Mouse (Mus musculus) midbrain, postnatal 0 days (tissue): ENCODE results near the gene Dlx1. TPM values are rescaled to one million over a fixed set of nuclear protein-coding genes. Genes with fewer than 3 reads are reported as not detected.

ENCODE experiments used
- ATAC-seq: fragments of 200-750 bp; cut with Nextera tagmentation; 2 replicates; pipeline ENCODE4 v1.8.0; 2017; ENCODE audit warnings: moderate number of reproducible peaks, mild to moderate bottlenecking, moderate TSS enrichment, moderate library complexity; ENCODE audit not compliant: low FRiP score
- DNase-seq: peaks from one replicate; pipeline ENCODE4 v3.0.0-alpha.2; 2015; ENCODE audit warnings: low spot score
- H3K27ac ChIP-seq: fragments of 300-500 bp; sonication (generic); 2 replicates; pipeline ENCODE4 v1.5.1; 2014; ENCODE audit warnings: low read depth, mild to moderate bottlenecking, low read length, mixed read lengths
- H3K27me3 ChIP-seq: fragments of 300-500 bp; sonication (generic); 2 replicates; pipeline ENCODE4 v1.6.1; 2014; ENCODE audit warnings: low read length, control low read depth, mixed read lengths; ENCODE audit not compliant: insufficient read depth
- H3K36me3 ChIP-seq: fragments of 300-500 bp; sonication (generic); 2 replicates; pipeline ENCODE4 v1.6.1; 2014; ENCODE audit warnings: low read length, control low read depth, mixed read lengths; ENCODE audit not compliant: insufficient read depth
- H3K4me1 ChIP-seq: fragments of 300-500 bp; sonication (generic); 2 replicates; pipeline ENCODE4 v1.6.1; 2014; ENCODE audit warnings: mild to moderate bottlenecking, control low read depth, antibody characterized with exemption, low read length, mixed read lengths; ENCODE audit not compliant: insufficient read depth
- H3K4me2 ChIP-seq: fragments of 300-500 bp; sonication (generic); 2 replicates; pipeline ENCODE4 v1.6.1; 2014; ENCODE audit warnings: low read depth, mild to moderate bottlenecking, low read length, mixed read lengths; ENCODE audit not compliant: poor library complexity, severe bottlenecking
- H3K4me3 ChIP-seq: fragments of 300-500 bp; sonication (generic); 2 replicates; pipeline ENCODE4 v1.5.1; 2014; ENCODE audit warnings: low read depth, mild to moderate bottlenecking, low read length, moderate library complexity
- H3K9ac ChIP-seq: fragments of 300-500 bp; sonication (generic); replicated peaks from 2 replicates; pipeline ENCODE4 v1.6.1; 2014; ENCODE audit warnings: mild to moderate bottlenecking, low read length, moderate library complexity, mixed read lengths; ENCODE audit not compliant: poor library complexity, severe bottlenecking
- H3K9me3 ChIP-seq: fragments of 300-500 bp; sonication (generic); 2 replicates; pipeline ENCODE4 v1.6.1; 2016; ENCODE audit warnings: low read length, control low read depth
- CTCF ChIP-seq: IDR thresholded peaks from 2 replicates; pipeline ENCODE4 v1.5.1; 2016; ENCODE audit warnings: antibody characterized with exemption, mild to moderate bottlenecking
- WGBS: fragments of 180-500 bp; shearing (Covaris S2); extraction: QIAGEN DNeasy Blood & Tissue Kit; methylation state at CpG from one replicate; pipeline ENCODE4 v1.1.7; 2014; 5-methylcytosine and 5-hydroxymethylcytosine counted together
- polyA plus RNA-seq: library from polyadenylated mRNA; unstranded; fragments of >200 nt; fragmentation: Nextera tagmentation; extraction: Ambion mirVana; gene quantifications from 2 replicates; pipeline ENCODE4 v1.2.1, GENCODE M21; 2015
- total RNA-seq: library from RNA; depleted of rRNA; stranded (reverse); fragments of >200 nt; gene quantifications from 2 replicates; pipeline ENCODE4 v1.2.3, GENCODE M21; 2014

Dlx1 gene
- total and polyA plus RNA-seq, 2 experiments from 2014 or later = 2.8 to 25.5 TPM

DNA sequence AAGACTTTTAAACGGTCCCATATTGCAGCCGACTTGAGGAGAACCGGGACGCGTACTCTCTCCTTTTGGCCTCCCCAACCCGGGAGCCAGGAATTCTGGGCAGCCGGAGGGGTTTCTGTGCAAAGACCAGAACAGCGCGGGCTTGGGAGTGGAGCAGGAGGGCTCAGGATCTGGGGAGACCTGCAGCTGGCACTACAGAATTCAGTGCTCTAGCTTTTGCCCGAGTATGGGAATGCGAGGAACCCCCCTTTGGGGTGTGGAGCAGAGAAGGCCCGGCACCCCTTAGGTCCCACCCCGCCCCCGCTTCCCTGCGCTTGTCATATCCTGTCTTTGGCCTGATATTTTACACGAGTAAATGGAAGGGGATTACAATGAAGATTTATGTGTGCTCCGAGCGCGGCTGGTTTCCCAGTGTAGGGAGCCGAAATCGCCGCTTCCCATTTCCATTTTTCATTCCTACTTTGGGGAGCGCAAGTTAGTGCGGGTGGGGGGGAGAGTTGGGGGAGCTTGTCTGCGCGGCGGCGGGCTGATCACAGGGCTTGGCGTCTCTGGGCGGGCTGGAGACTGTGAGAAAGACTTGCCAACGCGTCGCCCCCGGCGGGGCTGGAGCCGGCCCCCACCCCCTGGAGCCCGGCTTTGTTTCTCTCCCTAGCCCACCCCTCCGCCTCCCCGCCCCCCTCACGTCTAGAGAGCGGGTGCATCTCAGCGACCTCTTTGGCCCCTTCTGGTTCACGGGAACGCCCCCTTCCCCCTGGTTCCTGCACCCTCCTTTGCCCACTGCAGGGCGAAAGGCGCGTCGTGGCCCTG lies 12.9 kb downstream of the Dlx1 start:
- H3K9me3 ChIP-seq = no peaks in the 10 kb centered on the region
- H3K9ac ChIP-seq = no peak overlapping the region
- H3K4me1 ChIP-seq = 0 out of 2 replicates have a peak, but pooled peaks cover under 1% of the 10 kb centered on the region
- H3K36me3 ChIP-seq = no peaks in the 10 kb centered on the region
- no peak for TF ChIP-seq CTCF
- no peak overlapping the region for H3K4me3 ChIP-seq
- H3K27ac ChIP-seq = no peak overlapping the region
- DNase-seq (no peak), ATAC-seq (no peak)
- 2% methylated on average over 46 of the region's 48 CpGs for WGBS
- H3K27me3 ChIP-seq = peaks cover 66% of the 10 kb centered on the region
- peak overlapping the region; percentile 7; the same call in 1 of the 2 replicates for H3K4me2 ChIP-seq

- 2% methylated on average over 37 of the region's 37 CpGs for WGBS
- 0 out of 2 replicates have a peak overlapping the region, but pooled peaks have one; percentile 7 for H3K4me2 ChIP-seq
- H3K27ac ChIP-seq = no peak overlapping the region
- no peaks in the 10 kb centered on the region for H3K9me3 ChIP-seq
- TF ChIP-seq CTCF = no peak
- DNase-seq (no peak), ATAC-seq (no peak)
- H3K36me3 ChIP-seq = no peaks in the 10 kb centered on the region
- peaks cover 67% of the 10 kb centered on the region for H3K27me3 ChIP-seq
- H3K9ac ChIP-seq = no peak overlapping the region
- H3K4me1 ChIP-seq = peaks cover 7% of the 10 kb centered on the region; the same call in 1 of the 2 replicates
- no peak overlapping the region for H3K4me3 ChIP-seq
Observed at GRCm38 (mm10) chr2:71541418-71542226, 13.7 kb downstream of the Dlx1 start.

DNA sequence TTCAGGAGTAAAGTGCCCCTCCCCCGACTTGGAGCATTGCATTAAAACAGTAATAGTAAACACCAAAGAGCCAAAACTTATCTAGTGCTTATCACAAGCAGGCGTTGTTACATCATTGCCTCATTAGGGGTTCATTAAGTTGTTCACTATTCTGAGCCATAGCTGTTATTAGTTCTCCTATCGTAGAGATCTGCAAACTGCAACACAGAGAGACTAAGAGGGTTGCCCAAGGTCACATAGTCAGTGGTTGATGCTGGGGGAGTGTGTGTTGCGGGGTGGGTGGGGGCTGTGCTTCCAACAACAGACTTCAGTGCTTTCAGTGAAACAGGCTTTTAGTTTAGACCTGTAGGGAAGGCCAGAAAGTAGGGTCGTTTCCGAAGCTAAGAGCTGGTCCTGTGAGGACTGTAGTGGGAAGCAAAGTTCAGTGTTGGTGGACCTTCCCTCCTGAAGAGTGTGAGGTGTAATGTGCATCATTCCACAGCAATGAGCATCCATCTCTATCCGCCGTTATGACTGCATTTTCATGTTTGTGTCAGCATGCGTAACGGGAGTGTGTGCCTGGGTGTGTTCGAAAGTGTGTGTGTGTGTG lies 14.4 kb downstream of the Dlx1 start:
- Histone ChIP-seq H3K4me3 (no peak overlapping the region), H3K36me3 (no peaks in the 10 kb centered on the region), H3K27me3 (peaks cover 67% of the 10 kb centered on the region), H3K4me2 (no peak overlapping the region), H3K9ac (no peak overlapping the region), H3K27ac (no peak overlapping the region), H3K4me1 (peaks cover 7% of the 10 kb centered on the region; the same call in 1 of the 2 replicates), H3K9me3 (no peaks in the 10 kb centered on the region)
- no peak for ATAC-seq
- no peak for TF ChIP-seq CTCF
- 4% methylated on average over 11 of the region's 11 CpGs for WGBS
- no peak for DNase-seq

- no peak for TF ChIP-seq CTCF
- Histone ChIP-seq H3K9me3 (no peaks in the 10 kb centered on the region), H3K27me3 (peaks cover 67% of the 10 kb centered on the region), H3K4me3 (no peak overlapping the region), H3K4me2 (no peak overlapping the region), H3K4me1 (peaks cover 7% of the 10 kb centered on the region; the same call in 1 of the 2 replicates), H3K27ac (no peak overlapping the region), H3K9ac (no peak overlapping the region), H3K36me3 (no peaks in the 10 kb centered on the region)
- ATAC-seq = no peak
- WGBS = under 1% methylated on average over 27 of the region's 30 CpGs
- no peak for DNase-seq
Observed at GRCm38 (mm10) chr2:71542816-71543301, 14.9 kb downstream of the Dlx1 start.

- H3K36me3 ChIP-seq = no peaks in the 10 kb centered on the region
- H3K9ac ChIP-seq = no peak overlapping the region
- DNase-seq = no peak
- H3K9me3 ChIP-seq = no peaks in the 10 kb centered on the region
- no peak overlapping the region for H3K27ac ChIP-seq
- H3K4me1 ChIP-seq = peaks cover 7% of the 10 kb centered on the region; the same call in 1 of the 2 replicates
- peaks cover 68% of the 10 kb centered on the region for H3K27me3 ChIP-seq
- WGBS = 3% methylated on average over 9 of the region's 9 CpGs
- no peak overlapping the region for H3K4me3 ChIP-seq
- no peak overlapping the region for H3K4me2 ChIP-seq
- ATAC-seq = no peak
- no peak for TF ChIP-seq CTCF
Observed at GRCm38 (mm10) chr2:71543531-71543930, 15.6 kb downstream of the Dlx1 start.
